Mouse (Mus musculus): ENCODE data around the gene Acss1.

DNA sequence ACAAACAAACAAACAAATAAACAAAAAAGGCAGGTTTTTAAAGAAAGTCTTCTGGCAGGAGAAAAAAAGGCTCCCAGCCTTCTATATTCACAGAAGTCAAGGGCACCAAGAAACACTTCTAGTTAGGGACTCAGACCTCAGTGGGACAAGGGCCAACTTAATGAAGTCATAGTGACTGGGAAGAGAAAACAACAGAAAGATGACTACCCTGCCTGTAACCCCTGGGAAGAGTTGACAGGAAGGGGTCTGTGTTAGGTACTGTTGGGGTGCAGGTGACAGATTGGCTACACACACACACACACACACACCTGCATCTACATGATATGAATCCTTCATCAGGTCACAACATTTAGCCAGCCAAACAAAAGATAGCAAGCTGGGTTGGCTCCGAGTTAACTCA lies 25.1 kb downstream of the Acss1 start:
- TF ChIP-seq CTCF (IDR thresholded peaks at IDR 0.05; ENCODE audit: extremely low read depth, insufficient read length, insufficient replicate concordance, low read depth, low read length) (no peak), POLR2A (IDR thresholded peaks at IDR 0.05; ENCODE audit: low read depth, low read length) (no peak)
